Mouse (Mus musculus) brown adipose tissue, adult 24 weeks (tissue): ENCODE data around the gene Fcrla. TPM values are rescaled to one million over a fixed set of nuclear protein-coding genes. Genes with fewer than 3 reads are reported as not detected.

Experiments used
- H3K27ac ChIP-seq: fragments of 200-500 bp; replicated peaks from 2 replicates; pipeline ENCODE4 v1.5.1; 2012; ENCODE audit warnings: low read depth, mild to moderate bottlenecking, low read length
- H3K4me1 ChIP-seq: fragments of 200-500 bp; 2 replicates; pipeline ENCODE4 v1.6.1; 2012; ENCODE audit warnings: low read length, mixed read lengths; ENCODE audit not compliant: control insufficient read depth, insufficient read depth, insufficient read length
- H3K4me3 ChIP-seq: fragments of 200-500 bp; 2 replicates; pipeline ENCODE4 v1.5.1; 2012; ENCODE audit warnings: low read depth, mild to moderate bottlenecking, low read length, moderate library complexity; ENCODE audit not compliant: insufficient read depth
- polyA plus RNA-seq: library from polyadenylated mRNA; stranded (reverse); fragments of >200 nt; gene quantifications from 2 replicates; pipeline ENCODE4 v1.2.4, GENCODE M21; 2012; ENCODE audit not compliant: missing spikeins, insufficient read depth, insufficient read length

The Fcrla gene
- polyA plus RNA-seq, 1 experiment: not detected

DNA sequence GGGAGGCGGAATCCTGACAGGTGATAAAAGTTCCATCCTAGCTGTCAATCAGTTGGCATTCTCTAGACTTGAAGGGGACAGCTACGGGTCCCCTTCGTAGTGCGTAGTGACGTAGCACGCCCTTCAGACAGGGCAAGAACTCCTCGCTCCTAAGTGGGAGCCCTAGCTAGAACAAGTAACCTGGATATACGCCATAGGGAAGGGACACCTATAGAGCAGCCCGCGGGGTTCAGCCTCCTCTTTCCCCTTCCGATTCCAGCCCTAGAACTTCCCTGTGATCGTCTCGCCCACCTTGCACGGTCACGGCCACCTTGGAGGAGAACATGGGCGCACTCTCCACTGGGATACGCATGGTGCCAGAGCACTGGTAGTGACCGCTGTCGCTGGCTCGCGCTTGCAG lies 19.0 kb downstream of the Fcrla start:
- no peaks in the 10 kb centered on the region for H3K4me1 ChIP-seq
- no peak overlapping the region for H3K27ac ChIP-seq
- peak overlapping the region; percentile 39; the same call in 1 of the 2 replicates for H3K4me3 ChIP-seq

DNA sequence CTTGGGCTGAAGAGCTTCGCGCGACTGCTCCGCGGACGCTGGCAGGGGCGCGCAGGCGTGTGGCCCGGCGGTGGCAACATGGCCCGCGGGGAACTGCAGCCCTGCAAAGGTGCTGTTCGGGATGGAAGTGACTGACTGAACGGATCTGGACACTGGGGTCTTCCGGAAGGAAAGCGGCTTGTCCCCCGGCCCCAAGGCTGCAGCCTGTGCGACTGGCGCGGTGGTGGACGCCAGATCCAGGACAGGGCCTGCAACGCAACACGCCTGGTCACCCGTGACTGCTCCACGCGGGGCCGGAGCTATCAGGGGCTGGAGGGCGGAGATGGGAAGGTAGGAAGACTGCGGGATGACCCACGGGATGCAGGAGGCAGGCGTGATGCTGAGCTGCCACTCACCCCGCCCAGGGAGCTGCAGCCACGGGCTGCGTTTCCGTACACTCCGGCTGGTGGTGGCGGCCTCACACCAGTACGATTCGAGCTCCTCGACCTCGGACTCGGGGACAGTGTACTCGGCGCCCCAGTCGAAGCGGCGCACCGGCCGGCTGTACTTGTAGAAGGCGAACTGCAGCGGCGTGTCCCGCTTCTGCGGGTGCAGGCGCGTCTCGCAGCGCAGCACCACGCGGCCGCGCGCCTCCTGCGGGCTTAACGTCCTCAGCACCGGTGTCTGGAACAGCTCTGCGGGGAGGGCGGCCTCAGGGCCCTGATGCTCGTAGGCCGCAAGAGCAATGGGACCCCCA lies 19.8 kb downstream of the Fcrla start:
- Histone ChIP-seq H3K27ac (no peak overlapping the region), H3K4me1 (no peaks in the 10 kb centered on the region), H3K4me3 (peak overlapping the region; percentile 39)

GRCm38 (mm10) chr1:170907111-170907455 lies 20.3 kb downstream of the Fcrla start:
- Histone ChIP-seq H3K27ac (no peak overlapping the region), H3K4me1 (no peaks in the 10 kb centered on the region), H3K4me3 (no peak overlapping the region)

DNA sequence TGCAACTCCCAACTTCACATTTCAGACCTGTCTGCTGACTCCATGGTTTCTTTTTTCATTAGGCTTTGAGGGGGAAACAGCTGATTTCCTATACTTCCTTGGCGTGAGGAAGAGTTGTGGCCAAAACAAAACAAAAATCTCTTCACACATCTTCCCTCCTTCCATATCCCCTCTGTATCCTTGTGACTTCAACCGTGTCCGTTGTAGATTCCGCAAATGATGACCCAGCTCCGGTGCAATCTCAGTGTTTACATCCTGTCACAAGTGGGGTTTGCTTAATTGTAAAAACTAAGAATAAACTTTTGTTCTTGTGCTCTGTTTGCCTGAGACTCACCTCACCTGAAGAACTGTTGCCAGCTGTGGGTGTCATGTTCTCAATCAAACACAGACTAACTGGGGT lies 23.9 kb downstream of the Fcrla start:
- Histone ChIP-seq H3K4me1 (no peaks in the 10 kb centered on the region; the same call in 1 of the 2 replicates), H3K4me3 (no peak overlapping the region), H3K27ac (no peak overlapping the region)

GRCm38 (mm10) chr1:170901536-170902238 lies 25.7 kb downstream of the Fcrla start:
- H3K27ac ChIP-seq: no peak overlapping the region
- peak overlapping the region; percentile 40 for H3K4me3 ChIP-seq
- H3K4me1 ChIP-seq: no peaks in the 10 kb centered on the region; the same call in 1 of the 2 replicates

- no peak overlapping the region for H3K27ac ChIP-seq
- peak overlapping the region; percentile 40 for H3K4me3 ChIP-seq
- no peaks in the 10 kb centered on the region; the same call in 1 of the 2 replicates for H3K4me1 ChIP-seq
These were observed 26.4 kb downstream of the Fcrla start for GRCm38 (mm10) chr1:170900799-170901467.

- Histone ChIP-seq H3K4me3 (no peak overlapping the region), H3K27ac (peak overlapping the region; percentile 59), H3K4me1 (no peaks in the 10 kb centered on the region; the same call in 1 of the 2 replicates)
These were observed 28.8 kb downstream of the Fcrla start for GRCm38 (mm10) chr1:170898413-170899075.

GRCm38 (mm10) chr1:170896651-170897281 lies 30.6 kb downstream of the Fcrla start:
- H3K27ac ChIP-seq: peak overlapping the region; percentile 63
- no peaks in the 10 kb centered on the region; the same call in 1 of the 2 replicates for H3K4me1 ChIP-seq
- no peak overlapping the region for H3K4me3 ChIP-seq

- Histone ChIP-seq H3K4me3 (no peak overlapping the region), H3K4me1 (no peaks in the 10 kb centered on the region), H3K27ac (no peak overlapping the region)
These were observed 32.5 kb downstream of the Fcrla start for GRCm38 (mm10) chr1:170894603-170895602.

DNA sequence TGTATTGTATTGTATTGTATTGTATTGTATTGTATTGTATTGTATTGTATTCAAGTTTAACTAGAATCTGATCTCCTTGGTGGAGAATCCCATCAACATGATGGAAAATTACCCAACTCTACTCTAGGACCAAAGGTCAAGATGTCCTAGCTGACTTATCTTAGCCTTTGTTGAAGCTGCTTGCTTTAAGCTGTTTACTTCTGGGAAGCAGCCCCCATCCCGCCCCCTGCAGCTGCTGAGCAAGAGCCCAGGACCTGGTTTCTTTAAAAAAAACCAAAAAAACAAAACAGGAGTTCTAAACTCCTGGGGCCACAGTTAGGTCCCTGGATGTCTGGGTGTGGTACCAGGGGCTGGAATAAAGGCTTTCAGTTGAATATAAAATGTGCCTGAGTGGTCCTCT lies 35.1 kb downstream of the Fcrla start:
- H3K4me3 ChIP-seq: no peak overlapping the region
- no peaks in the 10 kb centered on the region for H3K4me1 ChIP-seq
- no peak overlapping the region for H3K27ac ChIP-seq

GRCm38 (mm10) chr1:170891646-170892045 lies 35.7 kb downstream of the Fcrla start:
- no peaks in the 10 kb centered on the region for H3K4me1 ChIP-seq
- H3K27ac ChIP-seq: no peak overlapping the region

DNA sequence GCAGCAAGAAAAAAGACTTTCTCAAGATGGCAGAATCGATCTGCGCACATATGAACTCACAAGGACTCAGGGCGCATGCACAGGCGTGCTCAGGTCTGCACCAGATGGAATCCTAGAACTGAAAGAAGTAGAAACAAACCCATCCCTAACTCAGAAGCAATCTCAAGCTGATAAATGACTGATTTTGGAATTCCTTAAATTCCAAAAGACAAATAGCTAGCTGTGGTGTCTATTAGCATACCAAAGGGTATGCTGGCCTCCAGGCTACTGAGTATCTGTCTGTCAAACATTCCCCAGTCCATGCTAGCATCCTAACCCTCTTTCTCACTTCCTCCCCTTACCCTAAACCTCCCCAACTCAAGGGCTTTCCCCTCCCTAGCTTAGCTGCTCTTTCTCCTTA lies 38.1 kb downstream of the Fcrla start:
- Histone ChIP-seq H3K27ac (no peak overlapping the region), H3K4me1 (peaks cover 2% of the 10 kb centered on the region; the same call in 1 of the 2 replicates), H3K4me3 (no peak overlapping the region)

More at GRCm38 (mm10) chr1:170891646-170892045, 35.7 kb downstream of the Fcrla start:
- H3K4me3 ChIP-seq: no peak overlapping the region

- Histone ChIP-seq H3K4me1 (peaks cover 4% of the 10 kb centered on the region; the same call in 1 of the 2 replicates), H3K27ac (no peak overlapping the region), H3K4me3 (no peak overlapping the region)
These were observed 41.3 kb downstream of the Fcrla start for GRCm38 (mm10) chr1:170886044-170886458.
